Mouse (Mus musculus) megakaryocyte, embryonic 14.5 days (primary cell): ENCODE results near the gene Cdh20.

Experiments used
- FLI1 ChIP-seq: IDR thresholded peaks from 2 replicates; pipeline ENCODE4 v1.6.1; 2012; ENCODE audit warnings: low read length, inconsistent platforms, mixed read lengths
- GATA1 ChIP-seq: IDR thresholded peaks from 3 replicates; pipeline ENCODE4 v1.6.1; 2012; ENCODE audit warnings: mixed read lengths, low read length, inconsistent platforms, borderline replicate concordance

GRCm38 (mm10) chr1:104962257-104962656 is 193.9 kb downstream of the Cdh20 start:
- TF ChIP-seq GATA1 (no peak), FLI1 (no peak)
